Mouse (Mus musculus) skeletal muscle tissue, adult 2 months (tissue): ENCODE data around the gene Creb5.

Source experiments
- DNase-seq: peaks from one replicate; pipeline ENCODE4 v3.0.0-alpha.2; 2012; ENCODE audit warnings: low read depth, low spot score

Gene Creb5

DNA sequence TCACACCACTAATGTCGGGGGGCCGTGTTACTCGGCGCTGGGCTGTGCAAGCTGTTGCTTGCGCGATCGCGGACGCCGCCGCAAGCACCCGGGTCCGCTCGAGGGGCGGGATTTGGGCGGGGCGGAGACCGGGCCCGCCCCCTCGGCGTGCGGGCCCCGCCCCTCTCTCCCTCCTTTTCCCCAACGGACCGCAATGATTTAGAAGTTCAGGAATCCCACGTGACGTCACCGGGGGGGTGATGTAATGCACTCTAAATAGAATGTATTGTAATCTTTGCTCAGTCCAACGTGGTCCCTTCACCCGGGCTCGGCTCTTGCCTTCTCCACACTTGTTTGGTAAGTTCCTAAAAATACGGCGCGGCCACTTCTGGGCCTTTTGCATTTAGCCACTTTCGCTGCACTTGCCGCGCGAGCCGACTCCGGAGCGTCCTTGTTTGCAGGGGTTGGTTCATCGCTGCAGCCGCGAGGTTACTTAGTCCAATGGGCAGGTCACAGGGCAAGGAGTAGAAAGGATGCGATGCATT is at the start of gene Creb5:
Creb5 (plus strand) TSS at position 233 of the 524 bp plus-strand sequence.
- peak; percentile 96 for DNase-seq

DNA sequence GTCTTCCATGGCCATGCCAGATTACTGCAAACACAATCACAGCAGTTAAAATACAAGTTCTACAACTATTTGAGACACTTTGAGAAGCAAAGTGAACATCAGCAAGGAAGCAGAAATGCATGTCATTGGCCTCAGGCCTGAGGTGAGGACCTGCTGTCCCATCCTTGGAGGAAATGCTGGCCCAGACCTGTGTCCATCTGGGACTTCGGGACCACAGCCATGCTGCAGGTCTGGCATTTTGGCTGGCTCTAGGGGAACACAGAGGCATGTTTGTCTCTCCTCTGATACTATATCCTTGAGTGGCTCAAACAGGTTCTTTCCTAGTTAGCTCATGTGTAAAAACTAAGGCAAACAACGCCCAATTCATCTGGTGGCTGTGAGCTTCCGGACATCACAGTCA is 27.2 kb upstream of the Creb5 start:
- no peak for DNase-seq

- DNase-seq: no peak
Observed at GRCm38 (mm10) chr6:53262401-53262800, 24.7 kb upstream of the Creb5 start.

GRCm38 (mm10) chr6:53267036-53267435 is 20.0 kb upstream of the Creb5 start:
- peak; percentile 45 for DNase-seq

- no peak for DNase-seq
Observed at GRCm38 (mm10) chr6:53267732-53268505, 19.2 kb upstream of the Creb5 start.

DNA sequence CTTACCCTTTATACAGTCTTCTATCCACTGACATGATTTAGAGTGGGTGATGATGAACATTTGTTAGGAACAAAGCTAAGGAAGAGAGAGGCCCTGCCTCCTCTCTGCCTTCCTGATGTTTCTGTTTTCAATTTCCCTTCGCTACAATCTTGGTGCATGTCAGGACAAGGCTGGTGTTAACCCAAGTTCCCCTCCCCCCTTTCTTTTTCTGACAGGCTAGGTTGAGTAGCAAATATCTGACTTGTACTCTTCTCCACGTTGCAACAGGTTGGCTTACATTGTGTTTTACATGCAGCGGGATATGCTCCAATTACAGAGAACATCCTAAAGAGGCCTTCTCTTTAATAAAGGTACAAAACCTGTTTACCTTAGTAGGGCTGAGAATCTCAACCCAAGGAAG is 15.9 kb upstream of the Creb5 start:
- no peak for DNase-seq

GRCm38 (mm10) chr6:53271636-53272035 is 15.4 kb upstream of the Creb5 start:
- no peak for DNase-seq

GRCm38 (mm10) chr6:53286389-53287037 is 557 bp upstream of the Creb5 start:
- peak; percentile 78 for DNase-seq

GRCm38 (mm10) chr6:53287562-53288381 is 702 bp downstream of the Creb5 start:
- DNase-seq: no peak

GRCm38 (mm10) chr6:53288584-53289558 is 1.8 kb downstream of the Creb5 start:
- no peak for DNase-seq

DNA sequence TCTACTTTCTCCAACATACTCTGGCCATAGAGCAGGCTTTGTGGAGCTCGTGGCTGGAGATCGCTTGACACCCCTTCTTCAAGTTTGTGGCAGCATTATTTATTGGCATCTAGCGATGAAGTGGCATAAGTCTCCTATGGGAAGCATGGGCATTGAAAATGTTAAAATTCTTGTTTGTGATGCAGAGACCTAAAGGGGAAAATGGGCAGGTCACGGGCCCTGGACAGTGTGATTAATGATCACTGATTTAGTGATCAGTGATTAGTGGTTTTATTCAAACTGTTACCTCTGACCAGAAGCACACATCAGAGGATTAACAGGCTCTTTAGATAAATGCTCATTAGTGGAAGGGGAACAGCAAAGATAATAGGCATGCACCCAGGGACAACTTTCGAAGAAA is 2.6 kb downstream of the Creb5 start:
- no peak for DNase-seq

DNA sequence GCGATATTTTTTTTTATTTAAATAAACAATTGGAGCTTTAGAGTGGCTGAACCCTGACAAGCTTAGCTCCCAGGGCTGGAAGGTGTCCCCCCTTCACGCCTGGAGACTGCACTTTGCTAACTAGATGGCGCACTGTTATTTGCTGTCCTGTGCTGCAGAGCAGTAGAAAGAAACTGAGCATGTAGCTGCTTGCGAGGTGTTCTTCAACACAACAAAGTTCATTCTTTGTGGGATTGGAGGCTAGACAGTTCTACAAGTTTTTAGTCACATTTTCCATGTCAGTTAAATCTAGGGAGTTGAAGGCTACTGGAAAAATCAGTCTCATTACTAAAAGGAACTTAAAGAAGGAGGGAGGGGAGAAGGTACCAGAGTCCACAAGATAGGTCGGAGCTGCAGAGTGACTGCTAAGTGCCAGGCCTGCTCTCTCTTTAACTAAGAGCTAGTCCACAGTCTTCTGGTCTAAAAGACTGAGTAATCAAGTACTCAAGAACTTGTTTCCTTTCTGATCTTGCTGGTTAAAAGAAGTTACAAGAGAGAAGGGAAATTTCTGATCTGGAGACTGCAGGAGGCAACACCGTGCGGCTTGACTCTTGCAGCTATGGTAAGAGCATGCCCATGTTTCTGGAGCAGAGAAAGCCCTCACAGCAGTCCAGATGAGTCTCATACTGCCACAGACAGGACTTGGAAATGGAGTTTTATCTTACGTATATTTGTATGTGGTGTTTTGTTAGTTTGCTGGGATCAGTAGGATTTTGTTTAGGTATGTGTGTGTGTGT is 3.3 kb downstream of the Creb5 start:
- DNase-seq: no peak

- no peak for DNase-seq
Observed at GRCm38 (mm10) chr6:53292931-53293330, 5.9 kb downstream of the Creb5 start.

DNA sequence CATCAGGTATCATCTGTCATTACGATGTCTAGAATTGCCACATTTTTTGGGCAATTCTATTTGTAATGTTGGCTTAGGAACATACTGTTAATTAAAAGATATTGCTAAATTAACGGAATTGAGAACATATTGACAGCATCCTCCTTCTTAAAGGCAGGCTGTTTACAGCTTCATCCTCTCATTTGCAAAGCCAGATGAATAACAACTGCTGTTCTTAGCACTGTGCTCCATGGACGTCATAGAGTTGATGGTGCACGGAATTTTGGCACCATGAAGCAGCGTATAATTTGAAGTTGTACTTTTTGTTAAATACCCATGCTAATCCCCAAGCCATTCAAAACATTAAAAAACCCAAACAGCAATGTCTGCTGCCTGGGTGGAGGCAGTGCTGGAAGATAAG is 10.8 kb downstream of the Creb5 start:
- no peak for DNase-seq

DNA sequence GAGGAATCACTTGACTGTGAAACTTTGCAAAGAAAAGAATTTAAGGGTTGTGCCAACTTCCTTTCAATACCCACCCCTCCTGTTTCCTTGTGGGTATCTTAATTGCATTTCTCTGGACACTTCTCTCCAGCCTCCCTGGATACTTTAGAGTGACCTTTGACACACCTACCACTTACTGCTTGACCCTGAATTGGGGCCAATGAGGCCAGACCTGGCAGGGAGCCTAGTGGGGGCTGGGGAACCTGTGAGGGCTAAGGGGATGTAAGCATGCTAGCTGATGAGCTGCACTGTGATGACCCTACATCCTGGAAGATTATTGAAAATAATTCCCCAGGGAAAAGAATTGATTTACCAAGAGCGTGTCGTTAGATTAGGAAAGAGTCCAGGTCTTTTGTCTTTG is 17.1 kb downstream of the Creb5 start:
- no peak for DNase-seq

DNA sequence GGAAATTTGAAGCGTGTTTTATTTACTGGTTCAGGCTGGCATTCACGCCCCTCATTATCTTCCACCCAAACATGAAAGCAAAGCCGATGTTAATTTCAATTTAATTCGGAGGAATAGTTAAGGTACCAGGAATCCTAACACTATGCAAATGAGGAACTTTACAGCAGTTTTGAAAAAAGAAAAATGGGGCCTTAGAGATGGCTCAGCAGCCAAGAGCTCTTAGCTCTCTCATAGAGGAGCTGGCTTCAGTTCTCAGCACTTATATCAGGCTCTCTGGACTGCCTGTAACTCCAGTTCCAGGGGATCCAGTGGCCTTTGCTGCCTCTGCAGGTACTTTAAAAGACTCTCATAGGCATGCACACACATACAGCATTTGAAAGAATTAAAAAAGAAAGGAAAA is 19.1 kb downstream of the Creb5 start:
- DNase-seq: no peak

DNA sequence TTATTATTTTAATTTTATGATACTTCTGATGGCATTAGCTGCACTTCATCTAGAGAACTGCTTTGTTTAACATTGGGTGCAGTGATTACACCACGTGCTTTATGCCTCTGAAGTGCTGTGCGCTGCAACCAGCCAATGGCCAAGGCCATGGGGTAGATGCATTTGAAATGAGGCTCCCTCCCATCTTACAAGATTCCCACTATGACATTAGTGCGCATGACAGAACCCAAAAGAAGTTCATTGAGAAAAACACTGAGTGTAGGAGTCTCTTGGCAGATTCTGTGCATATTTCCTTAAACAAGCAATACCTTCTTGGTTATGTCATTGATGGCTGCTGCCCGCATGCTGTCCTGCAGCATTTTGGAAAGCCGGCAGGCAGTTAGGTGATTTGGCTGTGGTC is 19.6 kb downstream of the Creb5 start:
- DNase-seq: no peak

- DNase-seq: no peak
Observed at GRCm38 (mm10) chr6:53308684-53309083, 21.6 kb downstream of the Creb5 start.

DNA sequence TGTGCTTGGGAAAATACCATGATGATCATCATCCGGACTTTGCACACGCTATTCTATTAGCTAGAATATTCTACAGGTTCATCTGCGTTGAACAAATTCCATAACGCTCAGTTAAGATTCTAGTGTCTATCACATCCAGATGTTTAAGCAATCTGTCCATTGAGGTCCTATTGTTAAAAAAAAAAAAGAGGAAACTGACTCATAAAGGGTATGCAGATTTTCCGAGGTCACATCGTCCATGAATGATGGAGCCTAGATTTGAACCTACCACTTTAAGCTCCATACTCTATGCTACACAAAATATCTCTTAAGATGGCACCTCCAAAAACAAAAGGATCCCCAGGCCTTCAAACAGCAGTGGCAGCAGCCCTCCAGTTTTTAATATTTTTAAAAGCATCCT is 26.5 kb downstream of the Creb5 start:
- no peak for DNase-seq

- no peak for DNase-seq
Observed at GRCm38 (mm10) chr6:53314126-53314525, 27.1 kb downstream of the Creb5 start.
